Mouse (Mus musculus) CD4-positive, CD25-positive, alpha-beta regulatory T cell, adult 9 weeks (primary cell): ENCODE measurements around the gene Naip2. TPM values are rescaled to one million over a fixed set of nuclear protein-coding genes. Genes with fewer than 3 reads are reported as not detected.

Source experiments
- polyA plus RNA-seq: library from polyadenylated mRNA; unstranded; fragments of 100-300 nt; shearing (Covaris generic); gene quantifications from one replicate; pipeline ENCODE4 v1.2.1, GENCODE M21; 2017

The Naip2 gene
- polyA plus RNA-seq: 8.1 TPM

GRCm38 (mm10) chr13:100201659-100202333 lies at the start of gene Naip2:
TSS of gene Naip2 (minus strand) at chr13:100202092.

GRCm38 (mm10) chr13:100246223-100246622 lies 44.3 kb upstream of the Naip2 start, which contains the start of gene Naip5:
TSS of gene Naip5 (minus strand) at chr13:100246323.

GRCm38 (mm10) chr13:100124423-100125257 lies 77.3 kb downstream of the Naip2 start, which contains the start of gene Smn1:
TSS of gene Smn1 (plus strand) at chr13:100124852.

DNA sequence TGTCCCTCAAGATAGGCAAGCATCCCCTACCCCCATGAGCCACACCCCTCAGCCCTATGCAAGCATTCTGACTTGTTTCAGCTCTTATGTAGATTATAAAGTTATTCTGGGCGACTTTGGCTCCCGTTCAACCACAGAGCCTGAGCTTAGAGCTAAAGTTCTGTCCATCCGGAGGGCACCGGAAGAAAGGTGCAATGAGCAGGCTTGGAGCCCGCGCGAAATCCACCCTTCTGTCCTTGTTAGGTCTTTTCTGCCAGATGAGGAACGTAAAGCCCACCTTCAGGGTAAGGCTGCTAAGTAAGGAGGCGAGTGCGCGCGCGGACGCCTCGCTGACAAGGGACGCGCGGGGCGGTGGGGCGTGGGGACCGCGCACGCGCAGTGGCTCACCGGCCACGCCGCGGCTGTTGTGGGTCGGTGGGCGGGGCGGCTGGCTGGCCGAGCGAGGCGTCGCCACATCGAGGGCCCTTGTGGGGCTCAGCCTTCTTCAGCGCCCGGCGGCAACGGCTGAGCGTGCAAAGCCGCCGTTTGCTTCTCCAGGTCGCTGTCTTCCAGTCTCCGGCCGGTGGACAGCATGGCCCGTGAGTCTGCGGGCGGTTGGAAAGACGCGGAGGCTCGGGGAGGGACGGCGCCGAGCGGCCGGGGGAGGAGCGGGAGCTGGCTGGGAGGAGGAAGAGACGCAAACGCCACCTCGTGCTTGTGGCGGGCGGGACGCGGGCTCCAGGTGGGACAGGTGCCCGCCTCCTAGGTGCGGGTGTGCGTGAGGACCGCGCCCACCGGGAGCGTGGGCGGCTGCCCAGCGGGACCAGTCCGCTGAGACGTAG lies 94.0 kb downstream of the Naip2 start, which contains the start of gene Serf1:
Gene Serf1, plus strand, starts transcription at position 361 of the 821 bp plus-strand sequence.

DNA sequence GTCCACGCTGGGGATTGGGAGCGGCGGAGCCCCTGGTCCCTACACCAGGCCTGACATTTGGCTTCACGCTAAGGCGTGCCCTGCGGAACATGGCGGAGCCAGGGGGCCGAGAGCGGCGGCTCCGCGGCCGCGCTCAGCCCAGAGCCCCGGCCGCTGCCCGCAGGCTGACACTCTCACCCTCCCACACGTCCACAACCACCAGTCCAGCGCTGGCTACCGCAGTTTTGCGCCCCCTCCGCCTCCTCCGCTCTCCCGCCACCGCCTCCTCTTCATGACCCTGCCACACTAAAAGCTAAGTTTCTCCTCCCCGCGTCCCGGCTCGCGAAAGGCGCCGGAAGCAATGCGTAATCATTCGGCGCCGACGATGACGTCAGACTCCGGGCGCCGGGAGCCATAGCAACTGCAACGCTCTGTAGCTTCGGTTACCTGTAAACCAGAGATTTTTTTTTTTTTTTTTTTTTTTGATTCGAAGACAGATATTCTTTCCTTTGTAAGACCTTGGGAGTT lies 98.1 kb downstream of the Naip2 start, which contains the start of gene Bdp1:
Gene Bdp1, minus strand, starts transcription at position 323 of the 507 bp plus-strand sequence.

Other genes with a start within 250 kb of the Naip2 start
- 15.2 TPM for gene Mccc2, start 186.5 kb downstream of the Naip2 start, polyA plus RNA-seq
- gene Bdp1, start 98.0 kb downstream of the Naip2 start, polyA plus RNA-seq: 35.7 TPM
- gene Serf1, start 94.1 kb downstream of the Naip2 start, polyA plus RNA-seq: 4.7 TPM
- gene Smn1, start 77.2 kb downstream of the Naip2 start, polyA plus RNA-seq: 53.0 TPM
- 15.2 TPM for gene Naip5, start 44.2 kb upstream of the Naip2 start, polyA plus RNA-seq
- gene Naip6, start 115.6 kb upstream of the Naip2 start, polyA plus RNA-seq: 6.1 TPM